10 mouse cellular contexts compared by ENCODE assay signal in genomic region chr4:135034406-135034805, GRCm38 (mm10).
A peak's percentile ranks its signal among the peaks of the same experiment; 100 is the strongest.
DNase-seq lines count a peak whose midpoint lies in the region; ATAC-seq lines count a peak whose summit lies in the region.
"Had no signal": no experiment of that assay in that cellular context is flagged by ENCODE, and none has a peak within 500 bp of the region (broad histone marks: within the 10 kb centered on the region; RNA-seq: fewer than 3 reads in every experiment).

No protein-coding gene starts in this region.

- H3K9me3 ChIP-seq in forebrain, embryonic 11.5 days (ENCODE audit: control insufficient read depth, low read length), result no peaks in the 10 kb centered on the region
- no peaks in the 10 kb centered on the region for H3K9me3 ChIP-seq in forebrain, embryonic 15.5 days
- H3K9me3 ChIP-seq: neural tube, embryonic 12.5 days had no signal

- no peaks in the 10 kb centered on the region for H3K27me3 ChIP-seq in forebrain, embryonic 11.5 days (ENCODE audit: control insufficient read depth, insufficient read depth, low read length)
- no peaks in the 10 kb centered on the region for H3K27me3 ChIP-seq in forebrain, embryonic 15.5 days
- H3K27me3 ChIP-seq: neural tube, embryonic 12.5 days; Patski had no signal

- no peaks in the 10 kb centered on the region for H3K4me1 ChIP-seq in forebrain, embryonic 11.5 days (replicated peaks; ENCODE audit: control insufficient read depth, insufficient read depth, low read length)
- H3K4me1 ChIP-seq in forebrain, embryonic 15.5 days, result peaks cover 6% of the 10 kb centered on the region; the same call in 1 of the 2 replicates
- H3K4me1 ChIP-seq: neural tube, embryonic 12.5 days had no signal

- no peaks in the 10 kb centered on the region for H3K36me3 ChIP-seq in forebrain, embryonic 11.5 days (ENCODE audit: control insufficient read depth, insufficient read depth, low read length)
- no peaks in the 10 kb centered on the region for H3K36me3 ChIP-seq in forebrain, embryonic 15.5 days
- H3K36me3 ChIP-seq: neural tube, embryonic 12.5 days had no signal

- peak; percentile 77 for DNase-seq in forebrain, embryonic 11.5 days (ENCODE audit: low spot score)
- DNase-seq in ovary, postnatal 14 days (ENCODE audit: low spot score), result peak; percentile 20
- no peak for DNase-seq in ovary, postnatal 10 days (ENCODE audit: low spot score)
- DNase-seq in cerebellum, adult 18-20 months, result peak; percentile 33 to 66
- peak; percentile 15 to 25 for DNase-seq in lung, adult 18-20 months
- peak; percentile 67 to 89 for DNase-seq in spleen, postnatal 4 days (ENCODE audit: low spot score in 2 of 2)

- H3K4me3 ChIP-seq in forebrain, embryonic 11.5 days (ENCODE audit: low read depth, low read length), result no peak overlapping the region
- no peak overlapping the region for H3K4me3 ChIP-seq in forebrain, embryonic 15.5 days
- H3K4me3 ChIP-seq: neural tube, embryonic 12.5 days had no signal

- H3K27ac ChIP-seq in forebrain, embryonic 11.5 days (ENCODE audit: low read depth, low read length), result no peak overlapping the region
- no peak overlapping the region for H3K27ac ChIP-seq in forebrain, embryonic 15.5 days (replicated peaks)
- H3K27ac ChIP-seq: neural tube, embryonic 12.5 days had no signal

- no peak overlapping the region for H3K4me2 ChIP-seq in forebrain, embryonic 11.5 days (ENCODE audit: low read depth, low read length, severe bottlenecking)
- no peak overlapping the region for H3K4me2 ChIP-seq in forebrain, embryonic 15.5 days (replicated peaks)
- H3K4me2 ChIP-seq: neural tube, embryonic 12.5 days had no signal

- H3K9ac ChIP-seq in forebrain, embryonic 11.5 days (ENCODE audit: low read length), result no peak overlapping the region
- H3K9ac ChIP-seq in forebrain, embryonic 15.5 days (replicated peaks), result no peak overlapping the region
- H3K9ac ChIP-seq: neural tube, embryonic 12.5 days had no signal

- WGBS in forebrain, embryonic 11.5 days, result 31% methylated on average over 7 of the region's 7 CpGs
- 37% methylated on average over 7 of the region's 7 CpGs for WGBS in forebrain, embryonic 15.5 days

- ATAC-seq in forebrain, embryonic 11.5 days (replicated peaks; ENCODE audit: low FRiP score), result no peak
- no peak for ATAC-seq in forebrain, embryonic 15.5 days (replicated peaks)
- ATAC-seq in granulocyte monocyte progenitor cell, adult 5-6 weeks (replicated peaks; ENCODE audit: poor library complexity, severe bottlenecking), result peak; percentile 43
- ATAC-seq: Patski had no signal
